Mouse (Mus musculus): ENCODE results near the gene Ms4a8a. TPM values are rescaled to one million over a fixed set of nuclear protein-coding genes. Genes with fewer than 3 reads are reported as not detected.
"Not testable (repeated sequence)": the region's sequence is repeated elsewhere in the genome, so short reads cannot be mapped to it uniquely, and the experiment has no call there.

Ms4a8a gene
- under 1 TPM; 0.45 to 0.97 TPM for total RNA-seq (2021)

GRCm38 (mm10) chr19:11080934-11081333, at the start of gene Ms4a8a:
TSS of gene Ms4a8a (minus strand) at chr19:11081102.
- DNase-seq: no peak
- intact Hi-C loops (cut with DNase I): loop anchor here (2.0 kb wide), 1 partner anchor 16 kb away; no protein-coding TSS in a partner anchor

- DNase-seq: no peak
- intact Hi-C loops (cut with DNase I): no loop called here
Measured at GRCm38 (mm10) chr19:11129702-11130101, 48.8 kb upstream of the Ms4a8a start.

DNA sequence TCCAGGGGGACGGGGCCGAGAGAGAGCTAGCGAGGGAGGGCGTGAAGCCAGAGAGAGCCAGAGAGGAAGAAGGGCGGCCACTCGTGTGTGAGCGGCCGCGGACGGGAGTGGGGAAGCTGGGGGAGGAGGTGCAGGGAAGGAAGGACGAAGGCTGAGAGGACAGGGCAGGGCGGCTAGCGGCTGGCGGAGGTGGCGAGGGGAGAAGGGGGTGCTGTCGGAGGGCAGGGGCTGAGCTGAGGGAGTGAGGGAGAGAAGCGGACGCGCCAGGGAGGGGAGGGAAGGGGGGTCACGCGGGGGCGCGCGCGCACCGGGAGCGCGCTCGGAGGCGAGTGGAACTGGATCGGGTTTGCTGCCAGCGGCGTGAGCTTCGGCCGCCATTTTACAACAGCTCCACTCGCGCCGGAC, 40.1 kb upstream of the Ms4a8a start:
- intact Hi-C loops (cut with DNase I): not testable (repeated sequence)
- DNase-seq: peak; percentile 16 to 40

- intact Hi-C loops (cut with DNase I): no loop called here
- DNase-seq: no peak
Measured at GRCm38 (mm10) chr19:11119338-11119737, 38.4 kb upstream of the Ms4a8a start.

DNA sequence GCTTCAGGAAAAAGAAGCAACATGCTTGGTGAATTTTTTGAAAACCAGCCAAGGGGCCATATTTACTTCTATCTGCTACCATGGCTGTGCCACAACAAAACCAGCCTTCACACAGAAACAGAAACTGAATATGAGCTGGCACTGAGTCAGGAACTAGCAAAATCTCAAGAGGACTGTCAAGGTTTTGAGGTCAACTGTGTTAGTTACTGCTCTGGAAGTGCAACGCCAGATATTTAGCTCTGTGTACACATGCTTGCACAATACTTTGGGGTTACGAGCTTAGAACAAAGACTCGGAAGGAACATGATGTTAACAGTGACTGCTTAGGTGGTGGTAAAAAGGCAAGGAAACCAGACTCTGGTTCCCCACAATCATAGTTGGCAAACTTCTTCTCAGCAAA, 26.8 kb upstream of the Ms4a8a start:
- peak; percentile 40 to 46 for DNase-seq

GRCm38 (mm10) chr19:11101880-11102279, 21.0 kb upstream of the Ms4a8a start:
- DNase-seq: no peak
- intact Hi-C loops (cut with DNase I): no loop called here

More for the DNA sequence above, 26.8 kb upstream of the Ms4a8a start:
- intact Hi-C loops (cut with DNase I): no loop called here

- intact Hi-C loops (cut with DNase I): no loop called here
Measured at GRCm38 (mm10) chr19:11098401-11098800, 17.5 kb upstream of the Ms4a8a start.

DNA sequence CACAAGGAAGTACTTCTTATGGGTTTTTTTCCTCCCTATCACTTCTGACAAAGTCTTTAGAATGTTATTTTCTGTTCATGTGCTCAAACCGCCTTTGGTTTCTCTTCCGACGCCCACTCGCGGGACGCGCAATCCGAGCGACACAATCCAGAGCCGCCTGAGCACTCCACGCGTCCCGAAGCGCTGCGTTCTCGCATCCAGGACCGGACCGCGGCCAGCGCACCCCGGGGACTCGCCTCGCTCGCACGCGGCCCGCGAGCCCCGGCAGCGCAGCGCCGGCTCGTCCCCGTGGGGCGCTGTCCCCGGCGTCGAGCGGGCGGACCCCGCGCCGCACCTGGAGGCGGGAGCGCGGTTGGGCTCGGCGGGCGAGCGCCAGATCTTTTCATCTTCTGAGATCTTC, 11.2 kb upstream of the Ms4a8a start:
- intact Hi-C loops (cut with DNase I): not testable (repeated sequence)

More at GRCm38 (mm10) chr19:11098401-11098800, 17.5 kb upstream of the Ms4a8a start:
- DNase-seq: no peak

GRCm38 (mm10) chr19:11070364-11070763, 10.5 kb downstream of the Ms4a8a start:
- intact Hi-C loops (cut with DNase I): no loop called here
- DNase-seq: no peak

More for the DNA sequence above, 11.2 kb upstream of the Ms4a8a start:
- DNase-seq: not testable (repeated sequence)

DNA sequence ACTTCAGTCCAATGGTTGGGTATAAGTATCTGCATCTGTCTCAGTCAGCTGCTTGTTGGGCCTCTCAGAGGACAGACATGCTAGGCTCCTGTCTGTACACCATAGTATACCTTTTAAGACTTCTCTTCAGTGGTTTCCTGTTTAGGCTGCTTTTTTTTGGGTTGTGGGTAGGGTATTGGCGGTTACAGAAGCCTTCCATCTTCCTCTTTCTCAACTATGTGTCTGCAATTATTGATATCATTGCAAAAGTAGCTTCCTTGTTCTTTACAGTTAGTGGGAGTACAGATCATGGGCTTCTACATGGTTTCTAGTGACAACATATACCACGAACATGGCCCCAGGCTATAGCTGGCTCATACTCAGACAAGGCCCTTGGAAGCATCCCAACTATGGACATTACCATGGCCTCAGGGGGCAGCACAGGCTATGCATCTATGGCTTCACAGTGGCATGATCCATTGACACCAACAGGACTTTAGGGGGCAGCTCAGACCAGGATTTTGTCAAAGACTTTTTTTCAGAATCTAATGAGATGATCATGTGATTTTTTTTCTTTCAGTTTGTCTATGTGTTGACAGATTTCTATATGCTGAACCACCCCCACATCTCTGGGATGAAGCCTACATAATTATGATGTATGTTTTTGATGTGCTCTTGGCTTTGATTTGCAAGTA, 15.6 kb downstream of the Ms4a8a start:
- no peak for DNase-seq
- intact Hi-C loops (cut with DNase I): no loop called here

DNA sequence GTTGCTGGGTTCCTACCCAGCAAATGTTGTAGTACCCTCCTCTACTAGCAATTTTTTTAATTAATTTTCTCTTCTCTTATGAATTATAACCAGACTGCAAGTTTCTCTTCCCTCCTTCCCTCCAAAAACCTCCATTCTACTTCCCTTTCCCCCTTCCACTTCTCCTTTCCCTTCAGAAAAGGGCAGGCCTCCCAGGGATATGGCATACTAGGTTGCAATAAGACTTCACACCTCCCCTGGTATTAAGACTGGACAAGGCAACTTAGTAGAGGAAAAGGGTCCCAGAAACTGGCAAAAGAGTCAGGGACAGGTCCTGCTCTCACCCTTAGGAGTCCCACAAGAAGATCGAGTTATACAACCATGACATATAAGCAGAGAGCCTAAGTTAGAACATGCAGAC, 20.0 kb downstream of the Ms4a8a start:
- intact Hi-C loops (cut with DNase I): no loop called here
- DNase-seq: no peak

DNA sequence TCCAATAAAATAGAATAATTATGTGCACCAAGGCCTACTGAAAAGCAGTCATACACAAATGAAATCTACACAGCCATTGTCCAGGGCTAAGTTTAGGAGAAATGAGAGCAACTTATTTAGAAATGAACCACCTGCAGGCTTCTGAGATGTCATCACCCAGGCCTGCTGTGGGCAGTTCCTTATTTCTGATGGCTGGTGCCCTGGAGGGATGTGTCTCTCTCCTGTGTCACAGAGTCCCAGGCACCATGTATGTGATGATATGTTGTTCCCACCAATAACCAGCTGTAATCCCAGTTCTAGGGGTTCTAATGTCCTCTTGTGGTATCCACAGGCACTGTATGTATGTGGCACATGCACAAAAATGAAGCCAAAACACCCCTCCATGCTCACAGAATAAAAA, 20.9 kb downstream of the Ms4a8a start:
- DNase-seq: no peak
- intact Hi-C loops (cut with DNase I): no loop called here

GRCm38 (mm10) chr19:11055700-11056099, 25.2 kb downstream of the Ms4a8a start:
- peak in 1 of 2 experiments; percentile 19 for DNase-seq
- intact Hi-C loops (cut with DNase I): not testable (repeated sequence)

- DNase-seq: no peak
- intact Hi-C loops (cut with DNase I): no loop called here
Measured at GRCm38 (mm10) chr19:11053277-11053676, 27.6 kb downstream of the Ms4a8a start.

DNA sequence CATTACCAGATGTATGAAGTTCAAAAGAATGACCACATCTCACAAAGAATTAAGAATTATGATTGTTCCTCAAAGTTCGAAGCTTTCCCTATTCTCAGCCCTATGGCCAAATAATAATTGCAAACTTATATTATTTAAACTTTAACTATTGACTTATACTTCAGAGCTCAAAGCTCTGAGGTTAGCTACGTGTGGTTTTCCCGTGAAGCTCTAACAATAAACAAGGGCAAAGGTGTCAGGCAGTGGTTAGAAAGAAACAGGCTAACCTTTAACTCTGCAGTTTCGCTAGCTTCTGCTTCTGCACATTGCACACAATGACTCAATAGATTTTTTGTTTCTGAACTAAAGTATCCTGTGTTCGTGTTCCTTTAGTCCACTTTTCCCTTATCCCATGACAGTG, 28.0 kb downstream of the Ms4a8a start:
- DNase-seq: no peak
- intact Hi-C loops (cut with DNase I): no loop called here

GRCm38 (mm10) chr19:11050286-11050685, 30.6 kb downstream of the Ms4a8a start:
- peak in 1 of 2 experiments; percentile 15 for DNase-seq
- intact Hi-C loops (cut with DNase I): no loop called here

- intact Hi-C loops (cut with DNase I): loop anchor here (10.0 kb wide), 1 partner anchor 145 kb away; the partner anchor contains the start of gene Ms4a13
- DNase-seq: no peak
Measured at GRCm38 (mm10) chr19:11049426-11049825, 31.5 kb downstream of the Ms4a8a start.

DNA sequence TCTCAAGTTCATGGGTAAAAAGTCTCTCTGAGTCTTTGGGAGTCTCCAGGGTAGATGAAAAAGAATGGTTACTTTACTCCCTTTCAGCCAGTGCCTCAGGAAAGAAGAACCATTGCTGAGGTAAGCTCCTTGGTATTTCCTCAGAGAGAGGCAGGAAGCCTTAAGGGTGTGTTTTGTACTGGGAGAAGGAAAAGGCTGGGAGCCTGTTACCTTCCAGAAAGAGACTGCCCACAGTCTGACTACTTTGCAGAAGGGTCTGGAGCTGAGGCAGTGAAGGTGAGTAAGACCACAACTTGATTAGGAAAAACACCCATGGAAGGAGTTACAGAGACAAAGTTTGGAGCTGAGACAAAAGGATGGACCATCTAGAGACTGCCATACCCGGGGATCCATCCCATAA, 32.4 kb downstream of the Ms4a8a start:
- DNase-seq: peak in 1 of 2 experiments; percentile 2
- intact Hi-C loops (cut with DNase I): loop anchor here (10.0 kb wide), 1 partner anchor 146 kb away; the partner anchor contains the start of gene Ms4a13

DNA sequence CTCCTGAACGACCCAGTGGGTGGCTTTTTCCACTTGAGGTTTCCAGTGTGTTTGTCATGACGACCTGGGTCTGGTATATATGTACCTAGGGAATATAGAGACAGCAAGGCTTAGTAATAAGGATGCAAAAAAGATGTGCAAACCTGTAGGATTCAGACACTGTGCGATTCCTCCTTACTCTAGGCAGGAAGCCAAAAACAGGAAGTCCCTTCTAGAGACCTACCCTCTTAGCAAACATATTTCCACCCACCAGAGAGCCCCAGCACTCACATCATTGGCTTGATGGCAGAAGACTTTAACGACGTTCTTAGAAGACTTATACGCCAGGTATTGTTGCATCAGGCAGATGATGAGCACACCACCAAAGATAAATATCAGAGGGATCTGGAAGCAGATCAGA, 32.9 kb downstream of the Ms4a8a start:
- intact Hi-C loops (cut with DNase I): loop anchor here (10.0 kb wide), 1 partner anchor 147 kb away; the partner anchor contains the start of gene Ms4a13

DNA sequence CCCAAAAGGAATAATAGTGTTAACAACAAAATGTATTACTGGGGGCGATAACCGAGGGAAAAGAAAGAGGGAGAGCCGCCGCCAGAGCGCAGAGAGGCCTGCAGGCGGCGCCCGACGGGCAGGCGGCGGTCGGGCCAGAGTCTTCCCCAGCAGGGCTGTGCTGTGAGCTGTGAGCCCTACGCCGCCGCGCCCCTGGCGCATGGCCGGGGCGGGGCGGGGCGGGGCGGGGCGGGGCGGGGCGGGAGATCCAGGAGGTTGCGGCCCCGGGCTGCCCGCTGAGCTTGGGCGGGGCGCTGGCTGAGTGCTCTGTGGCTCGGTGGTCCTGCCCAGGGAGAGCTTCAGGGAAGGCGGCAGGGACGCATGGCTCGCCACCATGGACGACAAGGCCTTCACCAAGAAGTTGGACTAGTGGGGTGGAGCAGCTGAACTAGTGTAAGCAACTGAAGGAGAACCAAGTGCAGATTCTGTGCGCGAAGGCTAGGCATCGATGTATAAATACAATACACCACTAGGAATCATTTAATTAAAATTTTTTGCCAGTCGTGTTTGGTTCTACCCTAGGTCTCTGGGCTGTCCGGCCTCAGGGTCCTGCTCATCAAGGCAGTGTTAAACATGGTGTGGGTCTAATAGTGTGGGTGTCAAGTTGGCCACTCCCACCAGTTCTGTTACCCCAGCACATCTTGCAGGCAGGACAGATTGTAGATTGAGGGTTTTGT, 35.7 kb downstream of the Ms4a8a start:
- intact Hi-C loops (cut with DNase I): loop anchor here (10.0 kb wide), 1 partner anchor 150 kb away; the partner anchor contains the start of gene Ms4a13
- DNase-seq: peak; percentile 64 to 67

More for the DNA sequence above, 32.9 kb downstream of the Ms4a8a start:
- peak in 1 of 2 experiments; percentile 3 for DNase-seq

- no peak for DNase-seq
- intact Hi-C loops (cut with DNase I): loop anchor here (10.0 kb wide), 1 partner anchor 150 kb away; the partner anchor contains the start of gene Ms4a13
Measured at GRCm38 (mm10) chr19:11044671-11044995, 36.3 kb downstream of the Ms4a8a start.

DNA sequence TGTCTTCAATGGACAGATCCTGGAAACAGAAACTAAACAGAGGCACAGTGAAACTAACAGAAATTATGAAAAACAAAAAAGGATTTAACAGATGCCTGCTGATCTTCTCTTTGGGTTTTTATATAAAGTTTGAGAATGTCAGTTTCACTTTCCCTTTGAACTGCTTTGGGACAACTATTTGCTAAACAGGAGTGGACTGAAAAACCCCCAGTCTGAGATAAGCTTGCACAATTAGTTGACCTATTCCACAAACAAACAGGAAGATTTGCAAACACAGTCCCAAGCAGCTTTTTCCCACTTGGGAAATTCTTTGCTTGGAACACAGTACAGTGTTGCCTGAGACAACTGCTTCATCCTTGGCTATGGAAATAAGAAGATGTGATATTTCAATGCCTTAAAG, 43.3 kb downstream of the Ms4a8a start:
- intact Hi-C loops (cut with DNase I): no loop called here
- DNase-seq: no peak
